Mouse (Mus musculus): ENCODE measurements around the gene Gprc5b. TPM values are rescaled to one million over a fixed set of nuclear protein-coding genes. Genes with fewer than 3 reads are reported as not detected.

The Gprc5b gene
- polyA plus RNA-seq, 1 experiment from 2014 or later, result 10.1 TPM

- peaks cover 57% of the 10 kb centered on the region for H3K4me1 ChIP-seq
- WGBS, result 8% methylated on average over 13 of the region's 13 CpGs
- DNase-seq (ENCODE audit: low spot score), result peak; percentile 84
- H3K9me3 ChIP-seq (replicated peaks), result no peaks in the 10 kb centered on the region
- H3K36me3 ChIP-seq, result no peaks in the 10 kb centered on the region
- H3K4me3 ChIP-seq, result peak overlapping the region; percentile 77; the same call in 1 of the 2 replicates
- no peak overlapping the region for H3K27ac ChIP-seq (replicated peaks)
- peaks cover 8% of the 10 kb centered on the region for H3K27me3 ChIP-seq (ENCODE audit: low read depth, poor library complexity, severe bottlenecking)
Measured at GRCm38 (mm10) chr7:118996137-118996837, 1.3 kb upstream of the Gprc5b start.

GRCm38 (mm10) chr7:118995671-118996070 is 660 bp upstream of the Gprc5b start:
- 10% methylated on average over 14 of the region's 14 CpGs for WGBS
- Histone ChIP-seq H3K9me3 (replicated peaks) (no peaks in the 10 kb centered on the region), H3K27ac (replicated peaks) (no peak overlapping the region), H3K4me1 (peaks cover 63% of the 10 kb centered on the region), H3K4me3 (peak overlapping the region; percentile 77), H3K36me3 (0 out of 2 replicates have a peak, but pooled peaks cover under 1% of the 10 kb centered on the region), H3K27me3 (ENCODE audit: low read depth, poor library complexity, severe bottlenecking) (peaks cover 8% of the 10 kb centered on the region)
- no peak for DNase-seq (ENCODE audit: low spot score)

- Histone ChIP-seq H3K27ac (replicated peaks) (peak overlapping the region; percentile 92), H3K27me3 (ENCODE audit: low read depth, poor library complexity, severe bottlenecking) (peaks cover 8% of the 10 kb centered on the region), H3K4me3 (peak overlapping the region; percentile 77), H3K9me3 (replicated peaks) (no peaks in the 10 kb centered on the region), H3K36me3 (peaks cover 11% of the 10 kb centered on the region; the same call in 1 of the 2 replicates), H3K4me1 (peaks cover 76% of the 10 kb centered on the region)
- under 1% methylated on average over 21 of the region's 21 CpGs for WGBS
- peak; percentile 53 for DNase-seq (ENCODE audit: low spot score)
Measured at GRCm38 (mm10) chr7:118994231-118994842, 674 bp downstream of the Gprc5b start.

DNA sequence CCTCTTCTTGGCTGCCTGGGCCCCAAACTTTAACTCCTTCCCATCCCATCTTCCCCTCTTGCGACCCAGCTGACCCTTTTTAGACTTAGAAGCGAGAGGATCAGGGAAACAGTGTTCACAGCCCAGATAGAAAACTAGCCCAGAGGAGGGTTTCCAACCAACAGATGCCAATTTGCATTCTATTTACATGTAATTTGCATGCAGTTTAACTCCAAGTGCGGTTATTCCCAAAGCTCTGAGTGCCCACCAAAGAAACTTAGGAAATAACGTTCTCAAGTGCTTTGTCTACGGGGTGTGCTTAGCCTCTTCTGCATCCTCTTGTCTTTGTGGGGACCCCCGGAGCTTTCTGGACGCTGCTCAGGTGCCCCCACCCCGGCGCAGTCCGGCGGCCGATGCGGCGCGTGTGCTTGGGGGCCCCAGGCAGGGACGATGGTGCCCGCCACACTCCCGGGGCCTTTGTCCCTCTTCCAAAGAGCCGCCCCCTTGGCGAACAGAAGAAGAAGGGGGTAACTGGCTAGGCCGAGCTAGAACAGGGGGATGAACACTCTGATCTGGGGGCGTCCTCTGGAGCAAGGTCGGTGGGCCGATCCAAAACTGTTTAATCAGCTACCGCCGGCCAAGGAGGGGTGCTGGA is 1.3 kb downstream of the Gprc5b start:
- H3K9me3 ChIP-seq (replicated peaks), result no peaks in the 10 kb centered on the region
- H3K27me3 ChIP-seq (ENCODE audit: low read depth, poor library complexity, severe bottlenecking), result peaks cover 8% of the 10 kb centered on the region
- peak overlapping the region; percentile 92 for H3K27ac ChIP-seq (replicated peaks)
- H3K4me1 ChIP-seq, result peaks cover 82% of the 10 kb centered on the region
- peaks cover 12% of the 10 kb centered on the region; the same call in 1 of the 2 replicates for H3K36me3 ChIP-seq
- peak; percentile 45 for DNase-seq (ENCODE audit: low spot score)
- WGBS, result under 1% methylated on average over 26 of the region's 26 CpGs
- peak overlapping the region; percentile 77 for H3K4me3 ChIP-seq

DNA sequence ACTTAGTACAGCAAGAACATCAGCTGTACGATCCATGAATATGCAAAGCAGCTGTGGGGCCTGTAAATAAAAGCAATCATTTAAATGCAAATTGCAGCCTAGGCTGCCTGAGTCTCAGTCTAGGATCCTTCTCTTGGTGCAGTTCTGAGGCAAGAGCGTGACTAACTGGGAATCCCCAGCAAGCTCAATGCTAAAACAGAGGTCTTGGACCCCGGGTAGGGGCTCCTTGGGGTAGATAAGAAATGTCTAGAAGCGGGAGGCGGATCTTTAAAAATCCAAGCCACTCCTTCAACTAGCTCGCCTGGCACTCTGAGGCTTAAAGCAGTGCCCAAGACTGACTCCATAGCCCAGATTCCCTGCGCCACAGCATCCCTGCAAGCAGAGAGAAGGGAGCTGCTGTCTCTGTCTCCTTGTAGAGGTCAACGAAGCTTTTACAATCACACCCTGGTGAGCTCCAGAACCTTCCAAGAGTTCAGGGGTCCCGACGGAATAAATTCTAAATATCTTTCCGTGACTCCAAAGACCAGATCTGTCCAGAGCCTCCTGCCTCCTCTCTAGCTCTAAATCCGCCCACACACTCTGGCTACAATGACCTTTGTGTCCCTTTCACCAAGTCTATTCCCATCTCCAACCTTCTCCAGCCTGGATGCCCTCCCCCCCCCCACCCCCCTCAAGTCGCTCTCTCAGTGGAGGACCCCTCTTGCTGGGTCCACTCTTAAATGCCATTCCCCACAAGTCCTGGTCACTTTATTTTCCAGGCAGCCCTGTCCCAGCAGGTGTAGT is 2.2 kb downstream of the Gprc5b start:
- peak overlapping the region; percentile 92 for H3K27ac ChIP-seq (replicated peaks)
- H3K9me3 ChIP-seq (replicated peaks), result no peaks in the 10 kb centered on the region
- DNase-seq (ENCODE audit: low spot score), result no peak
- 13% methylated on average over 13 of the region's 13 CpGs for WGBS
- H3K36me3 ChIP-seq, result peaks cover 13% of the 10 kb centered on the region
- peaks cover 8% of the 10 kb centered on the region for H3K27me3 ChIP-seq (ENCODE audit: low read depth, poor library complexity, severe bottlenecking)
- peaks cover 83% of the 10 kb centered on the region for H3K4me1 ChIP-seq
- H3K4me3 ChIP-seq, result peak overlapping the region; percentile 77

DNA sequence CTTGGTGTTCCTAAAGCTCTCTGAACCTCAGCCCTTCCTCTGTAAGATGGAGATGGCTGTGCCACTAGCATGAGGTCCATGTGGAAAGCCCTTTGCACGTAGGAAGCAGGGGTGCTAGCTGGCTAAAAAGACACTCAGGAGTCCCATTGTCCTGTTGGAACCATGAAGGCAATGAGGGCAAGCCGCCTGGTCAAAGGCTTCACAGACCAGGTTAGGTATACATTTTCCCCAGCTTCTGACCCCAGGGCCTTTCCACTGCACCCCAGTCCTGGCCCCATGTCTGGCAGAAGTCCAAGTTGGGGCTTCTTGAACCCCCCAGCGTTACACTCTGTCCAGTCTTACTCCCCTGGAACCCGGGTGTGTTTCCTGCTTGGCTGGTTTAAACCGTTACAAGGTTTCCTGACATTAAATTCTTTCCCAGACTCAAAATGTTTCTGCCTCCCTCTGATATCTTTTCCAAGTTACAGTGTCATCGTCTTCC is 2.9 kb downstream of the Gprc5b start:
- H3K27ac ChIP-seq (replicated peaks), result peak overlapping the region; percentile 92
- peaks cover 8% of the 10 kb centered on the region for H3K27me3 ChIP-seq (ENCODE audit: low read depth, poor library complexity, severe bottlenecking)
- 41% methylated on average over 6 of the region's 6 CpGs for WGBS
- H3K36me3 ChIP-seq, result peaks cover 20% of the 10 kb centered on the region
- peak overlapping the region; percentile 77 for H3K4me3 ChIP-seq
- H3K4me1 ChIP-seq, result peaks cover 82% of the 10 kb centered on the region
- H3K9me3 ChIP-seq (replicated peaks), result no peaks in the 10 kb centered on the region
- DNase-seq (ENCODE audit: low spot score), result no peak

DNA sequence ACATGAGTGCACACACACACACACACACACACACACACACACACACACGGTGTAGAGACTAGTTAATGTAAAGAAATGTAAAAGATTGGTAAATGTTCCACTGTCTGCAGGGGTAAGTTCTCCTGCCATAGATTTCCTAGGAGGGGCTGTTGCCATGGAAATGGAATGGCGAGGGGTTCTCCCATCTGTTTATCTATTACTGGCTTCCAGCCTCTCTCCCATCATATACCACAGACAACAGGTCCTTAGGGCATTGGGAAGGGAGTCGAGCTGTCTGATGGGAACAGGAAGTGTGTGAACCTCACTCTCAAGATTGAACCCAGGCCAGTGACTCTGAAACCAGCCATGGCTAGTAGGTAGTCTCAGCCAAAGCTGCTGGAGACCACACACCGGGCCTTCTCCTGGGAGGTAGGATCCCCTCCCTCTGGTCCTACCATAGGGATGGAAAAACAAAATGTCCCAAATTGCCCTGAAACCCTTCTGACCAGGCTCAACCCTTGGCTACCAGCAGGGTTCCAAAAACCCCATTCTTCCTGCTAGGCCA is 3.6 kb downstream of the Gprc5b start:
- peak overlapping the region; percentile 92 for H3K27ac ChIP-seq (replicated peaks)
- H3K4me1 ChIP-seq, result peaks cover 86% of the 10 kb centered on the region
- no peak for DNase-seq (ENCODE audit: low spot score)
- no peaks in the 10 kb centered on the region for H3K9me3 ChIP-seq (replicated peaks)
- H3K36me3 ChIP-seq, result peaks cover 22% of the 10 kb centered on the region
- WGBS, result 47% methylated on average over 4 of the region's 4 CpGs
- H3K4me3 ChIP-seq, result peak overlapping the region; percentile 77
- H3K27me3 ChIP-seq (ENCODE audit: low read depth, poor library complexity, severe bottlenecking), result peaks cover 8% of the 10 kb centered on the region

DNA sequence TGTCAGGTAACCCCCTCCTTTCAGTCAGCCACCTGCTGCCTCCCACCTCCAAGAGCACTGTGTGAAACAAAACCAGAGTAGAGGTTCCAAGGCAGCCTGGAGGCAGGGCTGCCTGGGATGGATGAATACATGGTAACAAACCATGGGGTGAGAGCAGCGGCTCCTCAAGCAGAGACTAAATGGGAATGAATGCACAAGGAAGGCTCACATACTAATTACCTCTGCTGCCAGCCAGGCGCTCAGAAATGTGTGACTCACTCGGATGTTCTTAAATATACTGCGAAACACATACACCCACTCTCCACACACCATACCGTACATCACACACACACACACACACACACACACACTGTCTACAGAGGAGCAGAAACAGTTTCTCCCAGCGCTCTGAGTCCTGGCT is 4.7 kb downstream of the Gprc5b start:
- Histone ChIP-seq H3K36me3 (peaks cover 22% of the 10 kb centered on the region), H3K9me3 (replicated peaks) (no peaks in the 10 kb centered on the region), H3K27ac (replicated peaks) (peak overlapping the region; percentile 92; the same call in 1 of the 2 replicates), H3K4me1 (peaks cover 89% of the 10 kb centered on the region), H3K4me3 (no peak overlapping the region), H3K27me3 (ENCODE audit: low read depth, poor library complexity, severe bottlenecking) (peaks cover under 1% of the 10 kb centered on the region; the same call in 1 of the 2 replicates)
- DNase-seq (ENCODE audit: low spot score), result no peak
- WGBS, result 89% methylated on average over 6 of the region's 6 CpGs

DNA sequence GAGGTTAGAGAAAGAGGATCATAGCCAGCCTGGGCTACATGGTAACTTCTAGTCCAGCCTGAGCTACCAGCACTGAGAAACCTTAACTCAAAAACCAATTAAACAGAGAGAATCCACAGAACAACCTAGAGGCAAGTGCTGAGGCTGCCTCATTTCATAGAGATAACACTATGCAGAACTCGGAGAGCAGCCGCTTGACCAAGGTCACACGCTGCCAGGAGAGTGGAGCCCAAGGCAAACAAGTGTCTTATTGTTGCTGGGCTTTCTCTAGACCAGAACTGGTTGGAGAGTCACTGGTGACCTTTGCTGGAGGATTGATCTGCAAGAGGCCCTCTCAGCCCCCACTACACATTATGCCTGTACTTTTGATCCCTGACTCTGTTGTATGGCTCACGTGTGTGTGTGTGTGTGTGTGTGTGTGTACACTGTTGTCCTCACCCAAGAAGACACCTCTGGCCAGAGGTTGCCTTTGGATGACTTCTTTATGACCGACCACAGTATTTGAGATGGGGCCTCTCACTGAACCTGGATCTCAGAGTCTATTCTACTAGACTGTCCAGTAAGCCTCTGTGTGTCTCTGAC is 5.6 kb downstream of the Gprc5b start:
- H3K27ac ChIP-seq (replicated peaks), result 0 out of 2 replicates have a peak overlapping the region, but pooled peaks have one; percentile 92
- H3K36me3 ChIP-seq, result peaks cover 27% of the 10 kb centered on the region
- no peaks in the 10 kb centered on the region for H3K27me3 ChIP-seq (ENCODE audit: low read depth, poor library complexity, severe bottlenecking)
- peaks cover 82% of the 10 kb centered on the region for H3K4me1 ChIP-seq
- no peak for DNase-seq (ENCODE audit: low spot score)
- WGBS, result 83% methylated on average over 5 of the region's 5 CpGs
- H3K4me3 ChIP-seq, result no peak overlapping the region
- H3K9me3 ChIP-seq (replicated peaks), result no peaks in the 10 kb centered on the region

DNA sequence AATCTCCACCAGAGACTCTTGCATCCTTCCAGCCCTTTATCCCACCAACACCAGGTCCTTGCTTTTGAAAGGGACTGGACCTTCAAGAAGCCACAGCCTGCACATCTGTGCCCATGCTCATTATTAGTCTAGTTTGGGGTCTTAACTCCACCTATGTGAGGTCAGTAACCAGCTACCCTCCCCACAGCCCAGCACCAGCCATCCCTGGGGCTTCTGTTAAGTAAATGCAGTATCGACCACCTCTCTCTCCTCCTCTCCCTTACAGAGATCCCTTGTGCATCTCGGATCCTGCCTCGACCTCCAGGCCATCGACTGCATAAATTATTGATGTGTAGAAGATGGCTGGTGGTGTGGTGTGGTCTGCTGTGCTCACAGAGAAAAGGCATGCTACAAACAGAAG is 8.6 kb downstream of the Gprc5b start:
- H3K27me3 ChIP-seq (ENCODE audit: low read depth, poor library complexity, severe bottlenecking), result no peaks in the 10 kb centered on the region
- H3K9me3 ChIP-seq (replicated peaks), result no peaks in the 10 kb centered on the region
- no peak overlapping the region for H3K4me3 ChIP-seq
- peaks cover 57% of the 10 kb centered on the region for H3K36me3 ChIP-seq
- peaks cover 52% of the 10 kb centered on the region for H3K4me1 ChIP-seq
- 77% methylated on average over 4 of the region's 4 CpGs for WGBS
- DNase-seq (ENCODE audit: low spot score), result no peak
- H3K27ac ChIP-seq (replicated peaks), result peak overlapping the region; percentile 59; the same call in 1 of the 2 replicates

DNA sequence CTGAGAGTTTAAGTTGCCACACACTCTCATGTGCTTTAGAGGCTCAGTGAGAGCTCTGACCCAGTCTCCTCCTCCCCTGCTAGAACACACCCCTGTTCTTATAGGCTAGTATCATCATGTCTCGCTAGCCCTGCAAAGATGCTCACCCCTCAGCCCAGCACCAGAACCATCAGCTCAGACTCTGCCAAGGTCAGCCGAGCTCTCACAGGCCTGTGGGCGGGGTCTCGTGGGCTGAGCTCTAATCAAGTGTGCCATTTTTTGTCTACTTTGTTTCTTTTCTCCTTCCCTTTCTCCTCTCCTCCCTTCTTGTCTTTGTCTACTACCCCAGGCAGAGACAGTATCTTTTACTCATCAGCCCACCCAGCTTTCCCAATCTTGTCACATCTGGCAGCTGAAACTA is 9.2 kb downstream of the Gprc5b start:
- H3K4me1 ChIP-seq, result peaks cover 46% of the 10 kb centered on the region
- H3K27ac ChIP-seq (replicated peaks), result peak overlapping the region; percentile 59
- peaks cover 63% of the 10 kb centered on the region for H3K36me3 ChIP-seq
- 85% methylated on average over 4 of the region's 4 CpGs for WGBS
- H3K27me3 ChIP-seq (ENCODE audit: low read depth, poor library complexity, severe bottlenecking), result no peaks in the 10 kb centered on the region
- DNase-seq (ENCODE audit: low spot score), result no peak
- H3K4me3 ChIP-seq, result no peak overlapping the region
- no peaks in the 10 kb centered on the region for H3K9me3 ChIP-seq (replicated peaks)

DNA sequence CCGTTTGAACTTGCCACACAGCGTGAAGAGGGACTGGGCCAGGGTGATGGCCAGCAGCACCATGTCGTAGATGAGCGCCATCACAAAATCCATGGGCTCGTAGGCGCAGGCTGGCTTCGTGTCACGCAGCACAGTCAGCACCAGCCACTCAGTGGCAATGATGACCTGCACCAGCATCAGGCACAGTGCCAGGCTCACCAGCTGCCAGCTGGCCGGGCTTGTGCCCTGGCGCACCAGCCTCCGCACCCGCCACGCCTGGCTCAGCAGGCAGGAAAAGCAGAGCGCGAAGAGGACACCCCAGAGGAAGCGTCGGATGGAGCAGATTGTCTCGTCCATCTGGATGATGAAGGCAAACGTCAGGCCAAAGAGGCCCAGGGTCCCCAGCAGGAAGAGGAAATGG is 11.1 kb downstream of the Gprc5b start:
- no peak overlapping the region for H3K4me3 ChIP-seq
- no peaks in the 10 kb centered on the region for H3K27me3 ChIP-seq (ENCODE audit: low read depth, poor library complexity, severe bottlenecking)
- DNase-seq (ENCODE audit: low spot score), result no peak
- peaks cover 69% of the 10 kb centered on the region for H3K36me3 ChIP-seq
- H3K4me1 ChIP-seq, result peaks cover 34% of the 10 kb centered on the region
- WGBS, result 95% methylated on average over 19 of the region's 19 CpGs
- H3K9me3 ChIP-seq (replicated peaks), result no peaks in the 10 kb centered on the region
- no peak overlapping the region for H3K27ac ChIP-seq (replicated peaks)

Data from midbrain, embryonic 10.5 days (tissue).